Mouse (Mus musculus) liver, adult 2 months (tissue): ENCODE measurements around the gene Morn3.

ENCODE experiments used
- CTCF ChIP-seq: fragments of 200-500 bp; IDR thresholded peaks from 2 replicates; pipeline ENCODE4 v1.5.1; 2011; ENCODE audit warnings: low read depth, low read length, control low read depth
- POLR2A ChIP-seq: fragments of 200-500 bp; IDR thresholded peaks from 2 replicates; pipeline ENCODE4 v1.6.1; 2011; ENCODE audit warnings: low read length, control low read depth; ENCODE audit not compliant: insufficient read depth; ENCODE audit errors: extremely low read depth

- TF ChIP-seq CTCF (no peak), POLR2A (no peak)
Observed at GRCm38 (mm10) chr5:123046916-123047315, at the start of gene Morn3.
